Mouse (Mus musculus): ENCODE data around the gene Dzank1.

GRCm38 (mm10) chr2:144438424-144438823 lies 88.8 kb downstream of the Dzank1 start:
- TF ChIP-seq ZC3H11A (IDR thresholded peaks at IDR 0.05; ENCODE audit: borderline replicate concordance, low read depth, low read length) (no peak), ZNF384 (IDR thresholded peaks at IDR 0.05; ENCODE audit: low read depth, low read length) (no peak)

Data from ES-E14 (cell line).